Mouse (Mus musculus) neural tube, embryonic 14.5 days (tissue): ENCODE measurements around the gene Pigz. TPM values are rescaled to one million over a fixed set of nuclear protein-coding genes. Genes with fewer than 3 reads are reported as not detected.

Experiments
- ATAC-seq: fragments of 200-750 bp; cut with Nextera tagmentation; 2 replicates; pipeline ENCODE4 v1.8.0; 2017; ENCODE audit warnings: low read depth, mild to moderate bottlenecking, moderate TSS enrichment, moderate library complexity
- H3K27ac ChIP-seq: fragments of 300-500 bp; sonication (generic); 2 replicates; pipeline ENCODE4 v1.5.1; 2014; ENCODE audit warnings: low read depth, mild to moderate bottlenecking, control low read depth, low read length, moderate library complexity, mixed read lengths
- H3K27me3 ChIP-seq: fragments of 300-500 bp; sonication (generic); 2 replicates; pipeline ENCODE4 v1.6.1; 2014; ENCODE audit warnings: low read length; ENCODE audit not compliant: control insufficient read depth, insufficient read depth
- H3K36me3 ChIP-seq: fragments of 300-500 bp; sonication (generic); 2 replicates; pipeline ENCODE4 v1.6.1; 2014; ENCODE audit warnings: low read length, mixed read lengths; ENCODE audit not compliant: control insufficient read depth, insufficient read depth
- H3K4me1 ChIP-seq: fragments of 300-500 bp; sonication (generic); 2 replicates; pipeline ENCODE4 v1.6.1; 2014; ENCODE audit warnings: low read length; ENCODE audit not compliant: control insufficient read depth, insufficient read depth
- H3K4me2 ChIP-seq: fragments of 300-500 bp; sonication (generic); 2 replicates; pipeline ENCODE4 v1.6.1; 2014; ENCODE audit warnings: mild to moderate bottlenecking, low read depth, low read length, control low read depth
- H3K4me3 ChIP-seq: fragments of 300-500 bp; sonication (generic); 2 replicates; pipeline ENCODE4 v1.5.1; 2014; ENCODE audit warnings: low read depth, low read length, control low read depth, mixed read lengths
- H3K9ac ChIP-seq: fragments of 300-500 bp; sonication (generic); replicated peaks from 2 replicates; pipeline ENCODE4 v1.6.1; 2014; ENCODE audit warnings: low read depth, mild to moderate bottlenecking, control low read depth, low read length, mixed read lengths
- H3K9me3 ChIP-seq: fragments of 300-500 bp; sonication (generic); 2 replicates; pipeline ENCODE4 v1.6.1; 2016; ENCODE audit warnings: low read length; ENCODE audit not compliant: control insufficient read depth
- WGBS: fragments of 180-500 bp; shearing (Covaris S2); extraction: QIAGEN DNeasy Blood & Tissue Kit; methylation state at CpG from one replicate; pipeline ENCODE4 v1.1.7; 2014; 5-methylcytosine and 5-hydroxymethylcytosine counted together
- microRNA-seq: library from miRNA; unstranded; fragments of <30 nt; microRNA quantifications from one replicate; pipeline ENCODE4, GENCODE M21; 2016
- polyA plus RNA-seq: library from polyadenylated mRNA; unstranded; fragments of >200 nt; fragmentation: Nextera tagmentation; extraction: Ambion mirVana; gene quantifications from 2 replicates; pipeline ENCODE4 v1.2.1, GENCODE M21; 2014

Gene Pigz
- polyA plus RNA-seq, 1 experiment from 2014 or later: 5.0 TPM

DNA sequence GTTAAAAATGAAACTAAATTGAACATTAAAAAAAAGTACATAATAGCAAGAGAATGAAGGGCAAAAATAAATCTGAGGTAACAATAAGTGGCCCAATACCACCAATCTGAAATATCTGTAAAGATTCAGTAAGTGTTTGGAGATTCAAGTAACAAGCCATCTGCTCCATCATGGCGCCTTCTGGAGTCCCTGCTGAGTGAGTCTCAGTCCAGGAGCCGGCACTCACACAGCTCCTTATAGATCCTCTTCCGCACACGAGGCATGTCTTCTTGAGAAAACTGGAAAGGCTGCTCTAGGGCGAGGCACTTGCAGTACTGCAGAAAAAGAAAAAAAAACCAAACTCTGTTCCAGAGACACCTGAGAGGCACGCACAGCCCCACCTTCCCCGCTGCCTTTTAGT is 29.6 kb downstream of the Pigz start:
- no peak for ATAC-seq
- no peak overlapping the region for H3K27ac ChIP-seq
- H3K9me3 ChIP-seq: no peaks in the 10 kb centered on the region
- 94% methylated on average over 7 of the region's 7 CpGs for WGBS
- no peak overlapping the region for H3K9ac ChIP-seq
- H3K4me2 ChIP-seq: no peak overlapping the region
- H3K4me1 ChIP-seq: no peaks in the 10 kb centered on the region
- H3K27me3 ChIP-seq: no peaks in the 10 kb centered on the region
- peaks cover 41% of the 10 kb centered on the region for H3K36me3 ChIP-seq
- no peak overlapping the region for H3K4me3 ChIP-seq

GRCm38 (mm10) chr16:31975258-31975657 is 41.6 kb downstream of the Pigz start:
- WGBS: 95% methylated on average over 4 of the region's 4 CpGs
- ATAC-seq: no peak
- H3K4me3 ChIP-seq: no peak overlapping the region

DNA sequence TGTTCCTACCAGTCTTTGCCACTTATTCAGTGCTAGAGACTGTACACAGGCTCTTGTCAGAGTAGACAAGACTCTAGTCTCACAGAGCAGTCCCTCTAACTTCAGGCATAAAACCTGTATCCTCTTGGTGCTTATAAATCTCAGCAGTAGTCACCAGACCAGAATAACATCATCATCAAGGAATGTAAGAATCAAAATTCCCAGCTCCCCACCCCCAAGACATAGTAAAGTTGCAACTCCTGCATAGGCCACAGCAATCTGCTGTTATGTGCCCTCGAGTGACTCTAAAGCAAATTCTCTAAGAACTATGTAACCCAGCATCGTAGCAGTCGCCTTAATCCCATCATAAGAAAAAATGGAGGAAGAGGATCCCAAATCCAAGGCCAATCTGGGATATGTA is 45.9 kb downstream of the Pigz start:
- Histone ChIP-seq H3K27me3 (no peaks in the 10 kb centered on the region), H3K4me1 (no peaks in the 10 kb centered on the region), H3K36me3 (peaks cover 16% of the 10 kb centered on the region; the same call in 1 of the 2 replicates), H3K4me3 (no peak overlapping the region), H3K27ac (no peak overlapping the region), H3K4me2 (no peak overlapping the region), H3K9ac (no peak overlapping the region), H3K9me3 (no peaks in the 10 kb centered on the region)
- no peak for ATAC-seq
- 94% methylated on average over 3 of the region's 3 CpGs for WGBS

More at GRCm38 (mm10) chr16:31975258-31975657, 41.6 kb downstream of the Pigz start:
- Histone ChIP-seq H3K36me3 (peaks cover 22% of the 10 kb centered on the region; the same call in 1 of the 2 replicates), H3K9me3 (no peaks in the 10 kb centered on the region), H3K27ac (no peak overlapping the region), H3K4me1 (no peaks in the 10 kb centered on the region), H3K4me2 (no peak overlapping the region), H3K9ac (no peak overlapping the region), H3K27me3 (no peaks in the 10 kb centered on the region)

DNA sequence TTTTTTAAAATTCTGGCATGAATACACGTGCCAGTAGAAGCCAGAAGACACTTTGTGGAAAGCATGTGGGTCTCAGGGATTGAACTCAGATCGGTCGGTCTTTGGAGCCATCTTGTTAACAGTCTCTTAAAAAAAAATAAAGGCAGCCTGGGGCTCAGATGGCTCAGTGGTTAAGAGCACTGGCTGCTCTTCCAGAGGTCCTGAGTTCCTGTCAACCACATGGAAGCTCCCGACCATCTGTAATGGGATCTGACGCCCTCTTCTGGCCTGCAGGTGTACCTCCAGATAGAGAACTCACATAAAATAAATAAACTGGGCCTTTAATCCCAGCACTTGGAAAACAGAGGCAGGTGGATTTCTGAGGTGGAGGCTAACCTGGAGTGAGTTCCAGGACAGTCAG is 47.3 kb downstream of the Pigz start:
- peaks cover 11% of the 10 kb centered on the region; the same call in 1 of the 2 replicates for H3K36me3 ChIP-seq
- H3K4me3 ChIP-seq: no peak overlapping the region
- H3K9me3 ChIP-seq: no peaks in the 10 kb centered on the region
- H3K9ac ChIP-seq: no peak overlapping the region
- H3K27ac ChIP-seq: no peak overlapping the region
- no peak for ATAC-seq
- no peaks in the 10 kb centered on the region for H3K4me1 ChIP-seq
- no peaks in the 10 kb centered on the region for H3K27me3 ChIP-seq
- no peak overlapping the region for H3K4me2 ChIP-seq
- 82% methylated on average over 5 of the region's 5 CpGs for WGBS

DNA sequence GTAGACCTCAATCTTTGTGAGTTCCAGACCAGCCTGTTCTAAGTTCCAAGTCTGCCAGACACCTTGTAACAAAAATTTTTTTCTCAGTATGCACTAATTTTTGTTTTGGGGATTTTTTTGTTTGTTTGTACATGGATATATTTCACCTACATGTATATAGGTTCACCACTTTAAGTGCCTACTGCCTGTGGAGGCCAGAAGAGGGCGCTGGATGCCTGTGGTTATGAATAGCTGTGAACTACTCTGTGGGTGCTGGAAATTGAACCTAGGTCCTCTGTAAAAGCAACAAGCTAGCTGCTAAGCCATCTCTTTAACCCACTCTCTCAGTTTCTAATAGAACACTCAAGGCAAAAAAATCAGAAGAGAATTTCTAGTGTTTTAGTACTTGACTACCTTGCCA is 58.4 kb downstream of the Pigz start:
- Histone ChIP-seq H3K4me1 (no peaks in the 10 kb centered on the region), H3K4me3 (no peak overlapping the region), H3K9me3 (no peaks in the 10 kb centered on the region), H3K27ac (no peak overlapping the region), H3K4me2 (no peak overlapping the region), H3K27me3 (no peaks in the 10 kb centered on the region), H3K9ac (no peak overlapping the region), H3K36me3 (peaks cover 16% of the 10 kb centered on the region)
- 59% methylated on average over 1 of the region's 1 CpGs for WGBS
- no peak for ATAC-seq

GRCm38 (mm10) chr16:31993195-31993594 is 59.5 kb downstream of the Pigz start:
- H3K36me3 ChIP-seq: peaks cover 16% of the 10 kb centered on the region
- no peaks in the 10 kb centered on the region for H3K9me3 ChIP-seq
- no peak overlapping the region for H3K9ac ChIP-seq
- H3K27ac ChIP-seq: no peak overlapping the region
- no peak for ATAC-seq
- 97% methylated on average over 4 of the region's 4 CpGs for WGBS
- no peak overlapping the region for H3K4me3 ChIP-seq
- no peaks in the 10 kb centered on the region for H3K27me3 ChIP-seq
- H3K4me1 ChIP-seq: no peaks in the 10 kb centered on the region
- H3K4me2 ChIP-seq: no peak overlapping the region

GRCm38 (mm10) chr16:31993946-31994345 is 60.3 kb downstream of the Pigz start:
- no peaks in the 10 kb centered on the region for H3K9me3 ChIP-seq
- no peak overlapping the region for H3K27ac ChIP-seq
- ATAC-seq: no peak

More at GRCm38 (mm10) chr16:31993946-31994345, 60.3 kb downstream of the Pigz start:
- no peak overlapping the region for H3K4me3 ChIP-seq
- H3K36me3 ChIP-seq: peaks cover 9% of the 10 kb centered on the region; the same call in 1 of the 2 replicates
- no peak overlapping the region for H3K4me2 ChIP-seq
- H3K4me1 ChIP-seq: no peaks in the 10 kb centered on the region
- H3K9ac ChIP-seq: no peak overlapping the region
- no peaks in the 10 kb centered on the region for H3K27me3 ChIP-seq

Small RNA genes lying within 50 kb of the gene (microRNA-seq; reads per million reads assigned to microRNA genes)
- not detected for gene Gm26269

Other genes starting within 250 kb of the Pigz start
- gene Meltf, start 55.0 kb upstream of the Pigz start, polyA plus RNA-seq: 0.12 TPM in 2 replicates
- 115 and 124 TPM in 2 replicates for gene 0610012G03Rik, start 14.6 kb downstream of the Pigz start, polyA plus RNA-seq
- 92.0 and 92.9 TPM in 2 replicates for gene Ncbp2, start 14.7 kb downstream of the Pigz start, polyA plus RNA-seq
- 13.2 and 13.7 TPM in 2 replicates for gene Senp5, start 69.4 kb downstream of the Pigz start, polyA plus RNA-seq
- 28.1 and 34.5 TPM in 2 replicates for gene Pak2, start 145.5 kb downstream of the Pigz start, polyA plus RNA-seq
- 104 and 115 TPM in 2 replicates for gene Pigx, start 165.9 kb downstream of the Pigz start, polyA plus RNA-seq
- gene Cep19, start 165.9 kb downstream of the Pigz start, polyA plus RNA-seq: 50.9 and 58.3 TPM in 2 replicates
- gene Nrros, start 231.7 kb downstream of the Pigz start, polyA plus RNA-seq: 2.5 and 7.7 TPM in 2 replicates
- gene Bex6, start 246.0 kb downstream of the Pigz start, polyA plus RNA-seq: not detected in 2 replicates